Mouse (Mus musculus): ENCODE measurements at regions not wholly inside any gene's neighbourhood (a gene's known extent, or its start where the extent isn't known, plus 50 kb on each side); places are given as distances from the start of the nearest gene placed in this dataset.

GRCm38 (mm10) chr4:124206480-124206879 is 288.7 kb upstream of the 4930535I16Rik start:
- intact Hi-C loops (cut with DNase I): loop anchor here (2.0 kb wide), 1 partner anchor 368 kb away; no protein-coding TSS in a partner anchor
- peak; percentile 69 to 79 for DNase-seq (ENCODE audit: low spot score in 2 of 2)

- intact Hi-C loops (cut with DNase I): loop anchor here (5.0 kb wide), 1 partner anchor 246 kb away; no protein-coding TSS in a partner anchor
- DNase-seq (ENCODE audit: low spot score in 2 of 2): no peak
Observed at GRCm38 (mm10) chr4:124203736-124204135, 285.9 kb upstream of the 4930535I16Rik start.

- no peak for DNase-seq (ENCODE audit: low spot score in 2 of 2)
- intact Hi-C loops (cut with DNase I): loop anchor here (2.0 to 5.0 kb wide), 2 partner anchors 57 to 243 kb away; no protein-coding TSS in a partner anchor
Observed at GRCm38 (mm10) chr4:124199884-124200844, 282.3 kb upstream of the 4930535I16Rik start.

GRCm38 (mm10) chr4:124198832-124199231 is 281.0 kb upstream of the 4930535I16Rik start:
- peak; percentile 30 to 70 for DNase-seq (ENCODE audit: low spot score in 2 of 2)
- intact Hi-C loops (cut with DNase I): loop anchor here (2.0 kb wide), 1 partner anchor 56 kb away; no protein-coding TSS in a partner anchor

- intact Hi-C loops (cut with DNase I): no loop called here
Observed at GRCm38 (mm10) chr4:124196711-124197110, 278.9 kb upstream of the 4930535I16Rik start.

GRCm38 (mm10) chr4:124193059-124193721 is 275.4 kb upstream of the 4930535I16Rik start:
- intact Hi-C loops (cut with DNase I): no loop called here
- DNase-seq (ENCODE audit: low spot score in 2 of 2): no peak

More at GRCm38 (mm10) chr4:124196711-124197110, 278.9 kb upstream of the 4930535I16Rik start:
- DNase-seq (ENCODE audit: low spot score in 2 of 2): no peak

- intact Hi-C loops (cut with DNase I): no loop called here
- DNase-seq (ENCODE audit: low spot score in 2 of 2): no peak
Observed at GRCm38 (mm10) chr4:124190775-124191174, 273.0 kb upstream of the 4930535I16Rik start.

- DNase-seq (ENCODE audit: low spot score in 2 of 2): peak; percentile 20 to 47
- intact Hi-C loops (cut with DNase I): no loop called here
Observed at GRCm38 (mm10) chr4:124189993-124190385, 272.2 kb upstream of the 4930535I16Rik start.

- intact Hi-C loops (cut with DNase I): no loop called here
- DNase-seq (ENCODE audit: low spot score in 2 of 2): peak; percentile 48 to 56
Observed at GRCm38 (mm10) chr4:124189352-124189992, 271.6 kb upstream of the 4930535I16Rik start.

GRCm38 (mm10) chr4:124187108-124187507 is 269.3 kb upstream of the 4930535I16Rik start:
- DNase-seq (ENCODE audit: low spot score in 2 of 2): no peak
- intact Hi-C loops (cut with DNase I): loop anchor here (1.0 kb wide), 1 partner anchor 15 kb away; no protein-coding TSS in a partner anchor

GRCm38 (mm10) chr4:124181335-124181734 is 263.5 kb upstream of the 4930535I16Rik start:
- DNase-seq (ENCODE audit: low spot score in 2 of 2): no peak
- intact Hi-C loops (cut with DNase I): no loop called here

GRCm38 (mm10) chr4:124178401-124179018 is 260.7 kb upstream of the 4930535I16Rik start:
- DNase-seq (ENCODE audit: low spot score in 2 of 2): peak in 1 of 2 experiments; percentile 29
- intact Hi-C loops (cut with DNase I): no loop called here

GRCm38 (mm10) chr4:124175531-124175930 is 257.7 kb upstream of the 4930535I16Rik start:
- intact Hi-C loops (cut with DNase I): no loop called here
- peak; percentile 65 to 89 for DNase-seq (ENCODE audit: low spot score in 2 of 2)

GRCm38 (mm10) chr4:124154627-124155026 is 236.8 kb upstream of the 4930535I16Rik start:
- no peak for DNase-seq (ENCODE audit: low spot score in 2 of 2)
- intact Hi-C loops (cut with DNase I): no loop called here

GRCm38 (mm10) chr4:124149771-124150451 is 232.1 kb upstream of the 4930535I16Rik start:
- no peak for DNase-seq (ENCODE audit: low spot score in 2 of 2)
- intact Hi-C loops (cut with DNase I): no loop called here

GRCm38 (mm10) chr4:124149037-124149436 is 231.2 kb upstream of the 4930535I16Rik start:
- DNase-seq (ENCODE audit: low spot score in 2 of 2): no peak
- intact Hi-C loops (cut with DNase I): no loop called here

- intact Hi-C loops (cut with DNase I): no loop called here
- no peak for DNase-seq (ENCODE audit: low spot score in 2 of 2)
Observed at GRCm38 (mm10) chr4:124147276-124147675, 229.5 kb upstream of the 4930535I16Rik start.

GRCm38 (mm10) chr4:124146135-124146534 is 228.3 kb upstream of the 4930535I16Rik start:
- intact Hi-C loops (cut with DNase I): no loop called here
- DNase-seq (ENCODE audit: low spot score in 2 of 2): no peak
